Mouse (Mus musculus) lung, postnatal 4 days (tissue): ENCODE data around the gene Gm6880.
"Not testable (repeated sequence)": the region's sequence is repeated elsewhere in the genome, so short reads cannot be mapped to it uniquely, and the experiment has no call there.

Source experiments
- DNase-seq, 2 experiments: peaks; one replicate each; pipeline ENCODE4 v3.0.0; 2021

Gm6880 gene

DNA sequence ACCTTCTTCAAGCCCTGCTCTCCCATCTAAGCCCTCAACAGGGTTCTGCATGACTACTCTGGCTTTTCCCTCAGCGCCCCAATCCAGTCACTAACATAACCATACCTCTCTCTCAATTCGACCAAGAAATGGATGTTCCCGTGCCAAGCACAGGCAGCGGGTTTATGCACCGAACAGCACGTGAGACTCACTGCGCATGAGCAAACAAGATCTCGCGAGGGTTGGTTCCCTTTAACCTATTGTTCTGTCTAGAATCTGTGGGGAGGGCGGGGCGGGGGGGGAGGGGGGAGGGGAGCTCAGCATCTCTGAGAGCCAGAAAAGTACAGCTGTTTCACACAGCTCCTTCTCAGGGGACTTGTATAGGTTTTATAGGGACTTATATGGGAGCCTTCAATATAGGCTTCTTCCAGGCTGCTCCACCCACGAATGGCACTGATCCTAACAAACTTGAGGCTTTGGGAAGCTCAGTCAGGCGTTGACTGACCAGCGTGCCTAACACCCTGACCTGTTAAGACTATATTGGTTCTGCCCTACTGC lies at the start of gene Gm6880:
Gm6880 (minus strand) TSS at position 51 of the 537 bp plus-strand sequence.
- DNase-seq: not testable (repeated sequence)

DNA sequence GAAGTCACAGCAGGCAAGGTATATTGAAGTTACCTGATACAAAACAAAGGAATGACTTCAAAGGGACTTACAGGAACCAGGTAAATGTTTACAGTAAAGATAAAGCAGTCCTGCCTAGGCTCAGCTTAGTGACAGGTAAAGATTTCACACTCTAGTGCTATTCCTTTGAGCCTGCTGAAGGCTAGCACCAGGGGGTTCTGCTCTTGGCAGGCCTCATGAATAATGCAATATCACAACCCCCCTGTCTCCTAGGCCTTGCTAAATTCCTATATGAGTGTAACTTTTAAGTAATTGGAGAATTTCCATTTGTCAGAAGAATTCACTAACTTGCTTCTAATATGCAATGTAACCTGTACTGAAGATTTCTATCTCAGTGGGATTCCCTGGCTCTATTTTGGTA lies 36.3 kb upstream of the Gm6880 start:
- not testable (repeated sequence) for DNase-seq

DNA sequence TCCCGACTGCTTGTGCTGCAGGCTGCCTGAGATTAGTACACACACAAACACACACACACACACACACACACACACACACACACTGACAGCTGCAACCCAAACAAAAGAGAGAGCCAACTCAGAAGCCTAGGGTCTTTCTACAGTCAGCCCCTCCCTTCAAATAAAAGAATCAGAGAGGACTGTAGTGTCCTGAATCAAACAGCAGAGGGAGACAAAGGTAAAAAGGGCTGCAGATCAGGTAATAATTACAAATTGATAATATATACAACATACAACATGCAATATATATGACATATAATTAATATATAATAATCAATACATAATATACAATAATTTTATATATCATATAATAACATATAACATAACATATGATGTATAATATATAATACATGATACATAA lies 15.9 kb upstream of the Gm6880 start:
- no peak for DNase-seq

DNA sequence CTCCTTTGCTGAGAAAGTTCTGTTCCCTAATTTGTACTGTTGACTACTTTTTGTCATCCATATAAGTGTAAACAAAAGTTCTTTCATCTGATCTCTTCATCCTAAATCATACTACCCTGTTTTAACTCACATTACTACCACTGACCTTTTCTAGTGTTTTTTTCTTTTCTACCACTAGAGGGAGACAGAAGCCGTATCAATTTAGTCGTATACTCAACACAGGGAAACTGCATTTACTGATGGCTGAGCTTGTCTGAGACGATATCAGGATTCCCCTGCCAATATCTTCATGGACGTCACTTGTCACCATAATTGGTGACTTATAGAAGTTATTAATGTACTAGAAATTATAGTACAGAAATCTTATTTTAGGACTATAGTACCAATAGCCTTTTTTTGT lies 28.4 kb downstream of the Gm6880 start:
- no peak for DNase-seq

DNA sequence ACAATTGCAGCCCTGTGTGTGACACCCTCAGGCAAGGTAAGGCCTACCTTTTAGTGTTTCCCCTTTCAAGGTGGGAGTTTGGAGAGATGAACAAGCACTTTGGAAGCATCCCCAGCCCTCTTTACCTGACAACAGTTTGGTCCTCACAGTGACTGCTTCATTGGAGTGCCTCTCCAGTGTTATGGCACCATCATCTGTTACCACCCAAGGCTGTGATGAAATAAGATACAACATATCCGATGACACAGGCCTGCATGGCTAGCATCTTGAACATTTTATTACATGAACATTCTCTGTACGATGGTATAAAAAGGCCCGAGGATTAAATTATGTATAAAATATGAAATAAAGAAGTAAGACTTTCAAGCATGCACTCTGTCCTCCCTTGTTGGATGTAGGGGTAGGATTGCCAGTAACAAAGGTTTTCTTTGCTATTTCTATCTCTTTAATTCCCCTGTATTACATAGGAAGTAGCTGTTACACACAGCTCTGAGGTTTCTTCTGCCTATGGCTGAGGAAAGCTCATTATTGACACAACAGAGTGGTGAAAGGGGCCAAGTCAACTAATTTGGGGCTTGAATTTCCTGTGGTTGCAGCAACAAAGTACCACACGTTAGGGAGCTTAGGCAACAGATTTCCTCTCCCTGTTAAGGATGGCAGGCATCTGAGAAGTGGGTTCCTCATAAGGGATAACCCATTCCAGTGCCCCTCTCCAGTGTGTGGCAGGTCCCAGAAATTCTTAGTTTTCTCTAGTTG lies 29.9 kb downstream of the Gm6880 start:
- DNase-seq: no peak
